Mouse (Mus musculus) G1E (cell line): ENCODE data around the gene Vangl1.

ENCODE experiments used
- CTCF ChIP-seq: IDR thresholded peaks from 2 replicates; pipeline ENCODE4 v1.5.1; 2012; ENCODE audit warnings: low read depth, low read length, inconsistent platforms, mixed read lengths
- GATA1 ChIP-seq: IDR thresholded peaks from 2 replicates; pipeline ENCODE4 v1.6.1; 2012; ENCODE audit warnings: borderline replicate concordance, low read length, inconsistent platforms, mixed read lengths
- GATA2 ChIP-seq: IDR thresholded peaks from 2 replicates; pipeline ENCODE4 v1.6.1; 2012; ENCODE audit warnings: low read depth, low read length, inconsistent platforms, borderline replicate concordance
- POLR2AphosphoS5 ChIP-seq: IDR thresholded peaks from 2 replicates; pipeline ENCODE4 v1.6.1; 2012; ENCODE audit warnings: low read depth, low read length, inconsistent platforms; ENCODE audit not compliant: insufficient replicate concordance
- TAL1 ChIP-seq: conservative IDR thresholded peaks from 2 replicates; pipeline ENCODE4 v1.6.1; 2012; ENCODE audit warnings: low read depth, low read length, inconsistent platforms, mixed read lengths

DNA sequence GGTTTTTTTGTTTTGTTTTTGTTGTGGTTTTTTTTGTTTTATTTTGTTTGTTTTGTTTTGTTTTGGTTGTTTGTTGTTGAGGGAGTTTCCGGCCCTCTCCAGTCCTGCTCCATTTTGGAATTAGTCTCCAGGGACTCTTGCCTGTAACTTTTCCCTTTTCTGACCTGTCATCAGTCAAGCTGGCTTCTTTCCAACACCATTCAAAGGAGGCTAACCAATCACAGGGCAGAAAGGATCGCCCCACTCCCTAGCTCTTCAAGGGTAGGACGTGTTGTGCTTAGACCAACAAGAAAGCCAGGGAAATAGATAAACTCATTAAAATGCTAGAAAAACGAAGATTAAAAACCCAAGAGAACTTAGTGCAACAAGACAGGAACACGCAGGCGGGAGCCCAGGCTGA is 15.5 kb downstream of the Vangl1 start:
- TF ChIP-seq CTCF (no peak), POLR2AphosphoS5 (no peak), GATA1 (no peak), TAL1 (no peak), GATA2 (no peak)
